Comparison of ENCODE assay signal across 10 mouse cellular contexts in genomic region chr9:41470010-41470409, GRCm38 (mm10).
DNase-seq lines count a peak whose midpoint lies in the region; ATAC-seq lines count a peak whose summit lies in the region.
"Had no signal": no experiment of that assay in that cellular context is flagged by ENCODE, and none has a peak within 500 bp of the region (broad histone marks: within the 10 kb centered on the region; RNA-seq: fewer than 3 reads in every experiment).

No protein-coding gene starts in this region.

- ATAC-seq in frontal cortex, adult (ENCODE audit: low TSS enrichment) = peak; percentile 53
- no peak for ATAC-seq in midbrain, embryonic 14.5 days (ENCODE audit: low FRiP score, low TSS enrichment)
- ATAC-seq in intestine, embryonic 15.5 days = no peak

- no peak for DNase-seq in frontal cortex, adult 2 months (ENCODE audit: extremely low spot score in 1 of 2, low spot score in 1 of 2)
- DNase-seq in midbrain, embryonic 10.5 days (ENCODE audit: low spot score) = no peak
- no peak for DNase-seq in midbrain, embryonic 14.5 days
- DNase-seq in yolk sac, embryonic 10.5 days (ENCODE audit: low spot score) = peak; percentile 14
- no peak for DNase-seq in cerebellum, adult 11-12 months
- DNase-seq in lung, adult 18-20 months = no peak
- DNase-seq: right cerebral cortex, postnatal 14 days had no signal

- H3K36me3 ChIP-seq in midbrain, embryonic 10.5 days = no peaks in the 10 kb centered on the region
- no peaks in the 10 kb centered on the region for H3K36me3 ChIP-seq in midbrain, embryonic 14.5 days (ENCODE audit: control insufficient read depth, insufficient read depth, low read length)
- H3K36me3 ChIP-seq in intestine, embryonic 15.5 days = no peaks in the 10 kb centered on the region

- H3K4me1 ChIP-seq in midbrain, embryonic 10.5 days = peaks cover 24% of the 10 kb centered on the region
- H3K4me1 ChIP-seq in midbrain, embryonic 14.5 days (ENCODE audit: control insufficient read depth, insufficient read depth, low read length) = peaks cover 19% of the 10 kb centered on the region
- peaks cover 3% of the 10 kb centered on the region for H3K4me1 ChIP-seq in intestine, embryonic 15.5 days (replicated peaks)

- H3K4me2 ChIP-seq in midbrain, embryonic 14.5 days (ENCODE audit: low read length) = no peak overlapping the region
- H3K4me2 ChIP-seq in intestine, embryonic 15.5 days (replicated peaks) = no peak overlapping the region

- 70% methylated on average over 6 of the region's 6 CpGs for WGBS in midbrain, embryonic 10.5 days
- 66% methylated on average over 6 of the region's 6 CpGs for WGBS in midbrain, embryonic 14.5 days
- WGBS in intestine, embryonic 15.5 days = 43% methylated on average over 6 of the region's 6 CpGs

- H3K9ac ChIP-seq in midbrain, embryonic 14.5 days (replicated peaks; ENCODE audit: low read length) = no peak overlapping the region
- H3K9ac ChIP-seq in intestine, embryonic 15.5 days = no peak overlapping the region
- H3K9ac ChIP-seq: liver, embryonic 14.5 days had no signal

- peak overlapping the region; percentile 10; the same call in 1 of the 2 replicates for H3K27ac ChIP-seq in midbrain, embryonic 10.5 days (replicated peaks)
- H3K27ac ChIP-seq in midbrain, embryonic 14.5 days (replicated peaks; ENCODE audit: low read depth, low read length) = no peak overlapping the region; the same call in 1 of the 2 replicates
- H3K27ac ChIP-seq in intestine, embryonic 15.5 days = peak overlapping the region; percentile 29
- H3K27ac ChIP-seq: liver, embryonic 14.5 days had no signal

- H3K9me3 ChIP-seq in midbrain, embryonic 10.5 days (replicated peaks) = no peaks in the 10 kb centered on the region
- no peaks in the 10 kb centered on the region for H3K9me3 ChIP-seq in midbrain, embryonic 14.5 days (ENCODE audit: control insufficient read depth, low read length)
- no peaks in the 10 kb centered on the region for H3K9me3 ChIP-seq in intestine, embryonic 15.5 days

- H3K4me3 ChIP-seq in midbrain, embryonic 10.5 days = no peak overlapping the region
- no peak overlapping the region for H3K4me3 ChIP-seq in midbrain, embryonic 14.5 days (replicated peaks; ENCODE audit: low read depth, low read length)
- no peak overlapping the region for H3K4me3 ChIP-seq in intestine, embryonic 15.5 days (replicated peaks)

- H3K27me3 ChIP-seq in midbrain, embryonic 10.5 days (ENCODE audit: low read depth, poor library complexity, severe bottlenecking) = no peaks in the 10 kb centered on the region
- H3K27me3 ChIP-seq in midbrain, embryonic 14.5 days (ENCODE audit: control insufficient read depth, insufficient read depth, low read length) = no peaks in the 10 kb centered on the region
- no peaks in the 10 kb centered on the region for H3K27me3 ChIP-seq in intestine, embryonic 15.5 days (replicated peaks)
